Mouse (Mus musculus) yolk sac, embryonic 10.5 days (tissue): ENCODE measurements around the gene Gna15.
A peak's percentile ranks its signal among the peaks of the same experiment; 100 is the strongest.

ENCODE experiments used
- DNase-seq: peaks from one replicate; pipeline ENCODE4 v3.0.0-alpha.2; 2017; ENCODE audit warnings: low spot score

Gna15 gene

GRCm38 (mm10) chr10:81524051-81524605 lies at the start of gene Gna15:
Gene Gna15 (minus strand): TSS chr10:81524225.
- no peak for DNase-seq

DNA sequence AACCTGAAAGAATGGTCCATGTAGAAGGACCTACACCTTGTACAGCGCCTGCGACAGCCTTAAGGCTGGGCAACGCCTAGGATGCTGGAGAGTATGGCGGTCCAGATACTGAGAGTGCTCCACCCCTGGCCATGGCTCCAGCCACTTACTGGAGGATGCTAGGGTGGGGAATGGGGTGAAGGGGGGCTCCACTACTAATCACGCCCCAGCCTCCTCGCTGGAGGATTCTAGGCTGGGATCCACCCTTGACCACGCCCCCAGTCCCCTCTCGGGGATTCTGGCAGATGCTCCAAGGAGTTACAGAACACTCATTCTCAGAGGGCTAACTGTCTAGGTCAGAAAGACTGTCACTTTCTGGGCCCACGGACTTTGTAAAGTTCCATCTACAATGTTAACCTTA lies 49.0 kb upstream of the Gna15 start:
- DNase-seq = no peak

GRCm38 (mm10) chr10:81572133-81572671 lies 48.2 kb upstream of the Gna15 start:
- DNase-seq = peak; percentile 47

DNA sequence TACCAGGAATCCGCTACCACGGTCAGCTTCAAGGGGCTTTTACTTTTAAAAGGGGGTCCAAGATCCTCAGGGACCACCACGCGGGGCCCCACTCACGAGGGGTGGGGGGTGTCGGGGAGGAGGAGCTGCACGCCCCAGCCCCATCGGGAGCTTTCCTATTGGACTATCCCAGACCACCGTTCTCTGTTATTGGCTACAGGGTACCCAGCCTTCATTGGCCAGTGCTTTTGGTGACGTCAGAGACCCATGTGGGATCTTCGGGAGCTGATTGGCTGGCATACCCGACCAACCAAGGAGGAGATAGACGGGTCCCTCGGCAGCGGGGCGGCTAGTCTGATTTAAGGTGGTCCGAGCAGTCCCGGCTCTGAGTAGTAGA lies 47.5 kb upstream of the Gna15 start:
- peak; percentile 98 for DNase-seq

- peak; percentile 94 for DNase-seq
Observed at GRCm38 (mm10) chr10:81570831-81571500, 46.9 kb upstream of the Gna15 start.

DNA sequence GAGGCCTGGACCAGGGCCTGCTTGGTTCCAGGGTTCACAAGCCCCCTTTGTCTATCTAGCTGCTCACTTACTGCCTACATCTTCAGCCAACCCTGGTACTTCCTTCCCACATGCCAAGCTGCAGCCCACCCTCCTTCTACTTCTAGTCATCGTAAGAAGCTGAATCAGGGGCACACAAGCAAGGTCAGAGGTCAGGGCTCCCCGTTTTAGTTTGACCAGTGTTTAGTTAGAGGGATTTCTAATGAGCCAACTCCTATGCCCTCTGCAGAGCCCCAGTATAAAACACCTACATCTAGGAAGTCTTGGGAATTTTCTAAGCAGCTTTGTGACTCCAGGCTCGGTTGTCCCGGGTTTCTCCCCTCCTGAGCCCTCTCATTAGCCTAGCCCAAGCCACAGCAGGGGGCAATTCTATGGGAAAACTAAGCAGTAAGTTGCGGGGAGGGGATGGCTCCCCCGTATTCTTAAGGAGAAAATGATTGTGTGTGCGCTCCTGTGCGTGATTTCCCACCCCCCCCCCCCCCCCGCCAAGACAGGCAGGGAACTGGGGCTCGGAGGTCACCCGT lies 46.3 kb upstream of the Gna15 start:
- no peak for DNase-seq

DNA sequence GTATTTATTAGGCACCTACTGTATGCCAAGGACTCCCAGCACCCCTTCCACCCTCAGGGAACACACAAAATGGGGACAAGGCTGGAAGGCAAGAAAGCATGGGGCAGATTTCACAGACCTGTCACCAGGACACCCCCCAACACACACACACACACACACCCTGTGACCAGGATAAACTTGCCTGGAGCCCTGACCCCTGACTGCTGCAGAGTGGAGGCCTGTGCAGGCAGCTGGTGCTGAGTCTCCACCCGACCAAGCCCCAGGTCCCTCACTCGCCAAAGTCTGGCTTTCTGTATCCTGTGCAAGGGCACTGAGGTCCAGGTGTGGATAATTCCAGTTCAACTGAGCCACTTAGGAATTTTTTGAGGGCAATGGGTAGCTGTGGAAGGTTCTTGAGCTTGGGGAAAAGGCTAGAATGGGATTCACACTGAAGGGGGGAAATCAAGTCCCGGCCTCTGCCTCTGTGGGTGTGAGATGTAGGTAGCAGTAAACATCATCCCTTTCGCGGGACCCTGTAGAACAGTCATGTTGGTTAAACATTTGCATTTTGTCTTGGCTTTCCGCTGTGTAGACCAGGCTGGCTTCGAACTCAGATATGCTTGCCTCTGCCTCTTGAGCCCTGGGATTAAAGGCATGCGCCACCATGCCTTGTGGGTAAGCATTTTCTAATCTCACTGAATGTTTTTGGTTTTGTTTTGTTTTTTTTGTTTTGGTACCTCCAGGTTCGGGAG lies 45.6 kb upstream of the Gna15 start:
- DNase-seq = no peak

DNA sequence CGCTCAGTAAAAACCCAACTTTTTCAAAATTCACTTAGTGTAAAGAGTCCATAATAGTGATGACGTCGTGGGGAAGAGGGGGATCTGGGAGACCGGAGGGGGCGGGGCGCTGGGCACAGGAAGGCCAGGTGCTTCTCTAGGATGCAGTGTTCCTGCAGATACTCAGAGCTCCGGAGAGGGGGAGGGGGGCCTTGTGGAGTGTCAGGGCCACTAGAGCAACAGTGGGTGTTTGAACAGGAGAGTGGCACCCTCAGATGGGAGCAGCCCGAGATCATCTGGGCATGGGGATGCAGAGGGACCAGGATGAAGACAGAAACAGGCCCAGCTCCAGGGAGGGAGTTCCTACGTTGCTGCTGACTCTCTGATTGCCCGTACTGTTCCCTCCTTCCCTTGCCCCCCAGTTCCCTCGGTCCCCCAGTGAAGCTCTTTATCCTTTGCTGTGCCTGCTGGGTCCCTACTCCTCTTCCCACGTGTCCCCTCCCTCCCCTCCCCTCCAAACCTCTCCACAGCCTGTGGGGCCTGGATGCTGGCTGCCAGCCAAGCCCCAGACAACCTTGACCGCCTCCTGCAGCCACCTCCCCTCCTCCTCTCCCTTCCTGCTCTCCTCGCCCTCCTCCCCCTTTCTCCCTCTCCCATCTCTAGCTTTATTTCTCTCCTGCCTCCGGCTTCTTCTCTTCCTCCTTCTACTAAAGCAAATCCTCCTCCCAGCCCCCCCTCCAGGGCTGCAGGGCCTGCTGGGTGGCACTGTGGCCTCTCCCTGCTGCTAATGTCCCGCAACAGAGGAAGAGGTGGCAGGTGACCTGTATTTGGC lies 44.6 kb upstream of the Gna15 start:
- no peak for DNase-seq

- no peak for DNase-seq
Observed at GRCm38 (mm10) chr10:81565257-81566228, 41.5 kb upstream of the Gna15 start.

- DNase-seq = no peak
Observed at GRCm38 (mm10) chr10:81564734-81565133, 40.7 kb upstream of the Gna15 start.

DNA sequence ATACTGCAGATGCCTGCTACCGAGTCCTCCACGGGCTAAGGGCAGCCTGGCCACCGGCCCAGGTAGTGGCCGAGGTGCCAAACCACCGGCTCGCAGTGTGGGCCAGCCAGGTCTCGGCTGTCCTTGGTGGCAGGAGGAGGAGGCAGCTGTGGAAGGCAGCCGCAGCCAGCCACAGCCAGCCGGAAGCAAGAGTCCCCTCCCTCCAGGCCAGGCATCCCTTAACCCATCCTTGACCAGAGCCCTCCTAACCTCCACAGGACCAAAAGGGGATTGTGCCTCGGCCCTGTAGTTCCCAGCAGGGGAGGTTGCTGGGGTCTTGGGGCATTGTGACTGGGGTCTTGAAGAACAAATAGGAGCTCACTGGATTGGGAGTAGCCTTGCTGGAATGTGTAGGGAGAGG lies 40.2 kb upstream of the Gna15 start:
- DNase-seq = peak; percentile 60

DNA sequence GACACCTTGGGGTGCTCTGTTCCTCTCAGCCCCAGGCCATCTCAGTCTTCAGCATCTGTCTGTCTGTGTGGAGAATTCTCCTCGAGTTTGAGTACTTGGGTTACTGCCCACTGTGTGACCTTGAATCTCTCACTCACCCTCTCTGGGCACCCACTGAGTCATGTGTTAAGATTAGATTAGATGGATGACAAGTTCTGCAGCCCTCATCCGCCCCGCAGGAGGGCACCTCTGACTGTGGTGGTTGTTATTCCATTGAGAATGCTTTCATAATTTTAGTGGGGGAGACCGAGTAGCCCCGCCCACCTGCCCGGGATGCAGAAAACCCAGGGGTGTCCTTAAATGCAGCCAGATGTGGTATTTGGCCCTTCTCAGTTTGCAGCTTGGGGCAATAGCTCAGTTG lies 39.5 kb upstream of the Gna15 start:
- no peak for DNase-seq

DNA sequence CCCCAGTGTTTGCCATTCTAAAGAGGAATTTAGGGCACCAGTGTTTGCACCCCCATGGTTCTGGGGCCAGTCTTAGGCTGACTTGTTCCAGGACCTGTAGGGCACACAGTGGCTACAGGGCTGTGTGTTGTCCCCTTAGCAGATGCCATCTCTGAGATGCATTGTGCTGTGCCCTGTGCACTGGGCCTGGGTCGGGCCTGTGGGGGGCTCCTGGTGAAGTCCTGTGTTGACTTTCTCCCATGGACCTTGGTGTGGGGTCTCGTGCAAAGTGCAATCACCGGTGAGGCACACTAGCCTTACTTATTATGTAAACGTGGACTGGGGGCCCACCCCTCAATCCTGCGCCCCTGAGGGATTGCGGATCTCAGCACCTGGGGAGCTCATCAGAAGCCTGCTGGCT lies 38.4 kb upstream of the Gna15 start:
- no peak for DNase-seq

- no peak for DNase-seq
Observed at GRCm38 (mm10) chr10:81560719-81561459, 36.9 kb upstream of the Gna15 start.

DNA sequence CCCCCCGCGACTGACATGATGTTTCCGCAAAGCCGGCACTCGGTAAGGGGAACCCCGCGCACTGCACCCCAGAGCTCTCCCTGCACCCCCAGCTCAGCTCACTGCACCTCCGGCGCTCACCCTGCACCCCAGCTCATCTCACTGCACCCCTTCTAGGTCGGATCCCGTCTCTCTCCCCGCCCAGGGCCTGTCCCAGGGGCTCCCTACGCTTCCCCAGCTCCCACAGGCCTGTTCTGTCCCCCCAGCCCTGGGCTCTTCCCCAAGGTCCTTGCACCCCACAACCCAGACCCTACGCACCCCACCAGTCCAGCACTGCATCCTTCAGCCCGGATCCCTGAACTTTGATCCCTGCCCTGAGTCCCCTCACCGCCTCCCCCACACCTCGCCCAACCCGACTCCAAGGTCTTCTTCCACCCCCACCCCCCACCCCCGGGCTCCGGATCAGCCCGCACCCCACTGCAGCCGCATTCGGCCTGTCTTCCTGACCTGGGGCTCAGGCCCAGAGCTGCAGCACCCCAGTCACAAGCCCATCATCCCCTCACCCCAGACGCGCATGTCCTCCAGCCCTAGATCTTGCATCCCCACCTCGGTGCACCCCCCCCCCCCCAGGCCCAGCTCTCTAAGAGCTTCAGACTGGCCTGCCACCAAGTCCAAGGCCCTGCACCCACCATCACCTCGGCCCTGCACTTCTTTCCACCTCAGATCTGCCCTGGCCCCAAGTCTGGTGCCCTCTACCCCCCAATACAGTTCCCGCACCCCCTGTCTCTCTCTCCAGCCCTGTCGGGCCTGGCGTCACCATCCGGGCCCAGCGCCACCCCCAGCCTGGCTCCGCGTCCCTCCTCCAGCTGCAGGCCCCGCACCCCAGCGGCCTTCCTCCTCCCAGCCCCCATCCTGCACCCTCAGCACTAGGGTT lies 35.9 kb upstream of the Gna15 start:
- DNase-seq = no peak

- DNase-seq = no peak
Observed at GRCm38 (mm10) chr10:81559163-81559626, 35.2 kb upstream of the Gna15 start, which contains the start of gene Aes. Gene Aes (plus strand): TSS chr10:81559488.

DNA sequence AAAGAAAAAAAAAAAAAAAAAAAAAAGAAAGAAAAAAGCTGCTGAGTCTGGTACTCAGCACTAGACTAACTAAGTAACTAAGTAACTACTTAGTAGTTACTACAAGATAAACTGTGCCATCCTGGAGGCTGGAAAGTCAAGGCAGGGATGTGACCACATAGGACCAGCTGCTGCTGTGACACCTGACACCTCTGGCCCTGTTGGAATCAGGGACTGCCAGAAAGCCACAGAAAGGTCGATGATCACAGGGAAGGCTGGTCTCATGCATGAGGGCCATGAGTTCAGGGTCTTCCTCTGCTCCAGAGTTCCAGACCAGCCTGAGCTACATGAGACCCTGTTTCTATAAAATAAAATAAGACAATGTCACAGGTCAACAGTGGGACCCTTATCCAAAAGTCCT lies 33.5 kb upstream of the Gna15 start:
- no peak for DNase-seq

DNA sequence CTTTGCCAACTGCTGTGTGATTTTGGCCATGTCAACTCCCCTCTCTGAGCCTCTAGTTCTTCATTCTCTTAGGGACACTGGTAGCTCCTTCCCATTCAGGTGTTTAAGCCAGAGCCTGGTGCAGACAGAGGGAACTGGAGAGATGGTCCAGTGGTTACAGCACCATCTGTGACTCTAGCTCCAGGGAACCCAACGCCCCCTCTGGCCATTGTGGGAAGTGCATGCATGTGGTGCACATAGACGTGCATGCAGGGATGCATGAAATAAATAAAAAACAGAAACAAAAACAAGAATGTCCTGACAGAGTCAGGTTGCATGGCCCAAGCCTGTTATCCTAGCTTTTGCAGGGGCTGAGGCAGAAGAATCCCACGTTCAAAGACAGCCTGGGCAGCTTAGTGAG lies 32.3 kb upstream of the Gna15 start:
- DNase-seq = no peak
